Mouse (Mus musculus): Measurements from ENCODE around the gene Man2a2.
"Not testable (repeated sequence)": the region's sequence is repeated elsewhere in the genome, so short reads cannot be mapped to it uniquely, and the experiment has no call there.

Gene Man2a2

GRCm38 (mm10) chr7:80400099-80400498 lies 28.9 kb upstream of the Man2a2 start:
- no peak for DNase-seq (ENCODE audit: low spot score in 2 of 2)

GRCm38 (mm10) chr7:80398654-80399444 lies 27.7 kb upstream of the Man2a2 start:
- no peak for DNase-seq (ENCODE audit: low spot score in 2 of 2)

GRCm38 (mm10) chr7:80397986-80398385 lies 26.8 kb upstream of the Man2a2 start:
- peak in 1 of 2 experiments; percentile 67 for DNase-seq (ENCODE audit: low spot score in 2 of 2)

- DNase-seq (ENCODE audit: low spot score in 2 of 2), result not testable (repeated sequence)
Observed at GRCm38 (mm10) chr7:80396427-80396826, 25.3 kb upstream of the Man2a2 start.

- no peak for DNase-seq (ENCODE audit: low spot score in 2 of 2)
Observed at GRCm38 (mm10) chr7:80394600-80394999, 23.4 kb upstream of the Man2a2 start.

GRCm38 (mm10) chr7:80392119-80392518 lies 20.9 kb upstream of the Man2a2 start:
- DNase-seq (ENCODE audit: low spot score in 2 of 2), result no peak

GRCm38 (mm10) chr7:80387633-80388543 lies 16.7 kb upstream of the Man2a2 start, which contains the start of gene Fes:
Fes (minus strand) TSS chr7:80387946.
- no peak for DNase-seq (ENCODE audit: low spot score in 2 of 2)

GRCm38 (mm10) chr7:80387033-80387632 lies 16.0 kb upstream of the Man2a2 start:
- no peak for DNase-seq (ENCODE audit: low spot score in 2 of 2)

GRCm38 (mm10) chr7:80386235-80386930 lies 15.2 kb upstream of the Man2a2 start:
- peak in 1 of 2 experiments; percentile 88 for DNase-seq (ENCODE audit: low spot score in 2 of 2)

GRCm38 (mm10) chr7:80382919-80383318 lies 11.7 kb upstream of the Man2a2 start:
- DNase-seq (ENCODE audit: low spot score in 2 of 2), result no peak

GRCm38 (mm10) chr7:80379531-80379930 lies 8.4 kb upstream of the Man2a2 start:
- DNase-seq (ENCODE audit: low spot score in 2 of 2), result no peak

- DNase-seq (ENCODE audit: low spot score in 2 of 2), result peak in 1 of 2 experiments; percentile 76
Observed at GRCm38 (mm10) chr7:80377471-80377870, 6.3 kb upstream of the Man2a2 start.

- DNase-seq (ENCODE audit: low spot score in 2 of 2), result no peak
Observed at GRCm38 (mm10) chr7:80376192-80376591, 5.0 kb upstream of the Man2a2 start.

GRCm38 (mm10) chr7:80375376-80376039 lies 4.3 kb upstream of the Man2a2 start:
- DNase-seq (ENCODE audit: low spot score in 2 of 2), result no peak

GRCm38 (mm10) chr7:80374733-80375132 lies 3.6 kb upstream of the Man2a2 start:
- DNase-seq (ENCODE audit: low spot score in 2 of 2), result no peak

GRCm38 (mm10) chr7:80374280-80374679 lies 3.1 kb upstream of the Man2a2 start:
- DNase-seq (ENCODE audit: low spot score in 2 of 2), result no peak

- DNase-seq (ENCODE audit: low spot score in 2 of 2), result no peak
Observed at GRCm38 (mm10) chr7:80373850-80374249, 2.7 kb upstream of the Man2a2 start.

GRCm38 (mm10) chr7:80373352-80373751 lies 2.2 kb upstream of the Man2a2 start:
- DNase-seq (ENCODE audit: low spot score in 2 of 2), result no peak

- no peak for DNase-seq (ENCODE audit: low spot score in 2 of 2)
Observed at GRCm38 (mm10) chr7:80372667-80373066, 1.5 kb upstream of the Man2a2 start.

- no peak for DNase-seq (ENCODE audit: low spot score in 2 of 2)
Observed at GRCm38 (mm10) chr7:80372166-80372565, 991 bp upstream of the Man2a2 start.

- peak; percentile 67 to 83 for DNase-seq (ENCODE audit: low spot score in 2 of 2)
Observed at GRCm38 (mm10) chr7:80370649-80371040, 530 bp downstream of the Man2a2 start.

Data from left cerebral cortex, adult 9 months (tissue).